Mouse (Mus musculus): ENCODE results near the gene Mxra7. TPM values are rescaled to one million over a fixed set of nuclear protein-coding genes. Genes with fewer than 3 reads are reported as not detected.
"Not testable (repeated sequence)": the region's sequence is repeated elsewhere in the genome, so short reads cannot be mapped to it uniquely, and the experiment has no call there.

Mxra7 gene
- not detected for polyA plus RNA-seq (2017; shearing (Covaris generic))

DNA sequence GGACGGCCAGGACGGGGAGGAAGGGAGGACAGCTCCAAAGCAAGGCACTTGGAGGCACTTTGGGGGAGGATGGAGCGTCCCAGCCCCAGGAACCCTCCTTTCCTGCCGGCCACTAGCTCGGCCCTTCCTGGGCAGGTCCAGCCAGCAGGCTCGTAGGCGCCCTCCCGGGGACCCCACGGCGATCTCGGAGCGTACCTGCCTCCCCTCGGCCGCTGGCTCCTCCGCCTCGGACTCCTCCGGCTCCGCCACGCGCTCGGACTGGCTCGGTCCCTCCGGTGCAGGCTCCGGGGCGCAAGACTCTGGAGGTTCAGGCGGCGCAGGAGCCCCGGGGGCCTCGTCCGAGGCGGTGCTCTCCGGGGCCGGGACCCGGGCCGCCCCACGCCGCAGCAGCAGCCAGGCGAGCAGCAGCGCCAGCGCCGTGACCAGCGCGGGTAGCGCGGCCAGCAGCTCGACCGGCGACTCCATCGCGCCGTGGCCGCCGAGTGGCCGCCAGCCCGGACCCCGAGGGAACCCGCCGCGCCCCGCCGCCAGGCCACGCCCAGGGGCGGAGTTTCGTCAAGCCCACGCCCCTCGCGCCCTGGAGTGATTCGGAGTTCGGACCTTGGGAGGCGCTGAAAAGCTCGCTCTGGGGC is at the start of gene Mxra7:
Mxra7 (minus strand) TSS at position 513 of the 632 bp plus-strand sequence.
- ATAC-seq, result no peak

DNA sequence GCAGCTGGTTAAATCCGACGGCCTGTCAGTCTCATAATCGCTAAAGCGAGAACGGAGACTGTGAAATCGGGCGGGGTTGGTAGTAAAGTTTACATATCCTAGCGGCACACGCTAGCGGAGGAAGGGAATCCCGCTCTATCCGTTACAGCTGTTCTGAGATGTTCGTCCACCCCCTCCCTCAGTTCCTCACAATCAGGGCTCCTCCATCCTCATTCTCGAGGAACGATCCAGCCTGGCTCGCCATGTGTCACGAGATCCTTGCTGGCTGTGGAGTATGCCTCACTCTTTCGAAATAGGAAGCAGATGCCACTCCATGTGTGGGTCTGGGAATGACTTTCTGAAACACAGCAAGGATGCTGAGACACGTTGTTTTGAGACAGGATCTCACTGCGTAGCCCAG is 46.1 kb upstream of the Mxra7 start:
- no peak for ATAC-seq

DNA sequence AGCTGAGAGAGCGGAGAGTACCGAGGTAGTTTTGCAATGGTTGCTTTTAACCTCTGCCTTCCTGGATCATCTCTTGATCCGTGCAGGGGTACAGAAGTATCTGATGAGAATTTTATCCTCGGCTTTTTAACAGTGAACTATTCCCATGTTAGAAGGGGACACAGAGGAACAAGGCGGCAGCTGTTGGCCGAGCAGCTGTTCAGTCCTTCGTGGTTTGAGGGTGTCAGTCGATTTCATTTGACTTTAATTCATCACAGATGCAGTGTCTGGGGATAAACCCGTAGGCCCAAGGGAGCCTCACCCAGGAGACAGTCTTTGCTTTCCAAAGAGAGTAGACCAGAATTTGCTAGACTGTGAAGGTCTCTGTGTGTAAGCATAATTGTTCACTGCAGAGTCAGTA is 43.7 kb upstream of the Mxra7 start:
- ATAC-seq, result no peak

DNA sequence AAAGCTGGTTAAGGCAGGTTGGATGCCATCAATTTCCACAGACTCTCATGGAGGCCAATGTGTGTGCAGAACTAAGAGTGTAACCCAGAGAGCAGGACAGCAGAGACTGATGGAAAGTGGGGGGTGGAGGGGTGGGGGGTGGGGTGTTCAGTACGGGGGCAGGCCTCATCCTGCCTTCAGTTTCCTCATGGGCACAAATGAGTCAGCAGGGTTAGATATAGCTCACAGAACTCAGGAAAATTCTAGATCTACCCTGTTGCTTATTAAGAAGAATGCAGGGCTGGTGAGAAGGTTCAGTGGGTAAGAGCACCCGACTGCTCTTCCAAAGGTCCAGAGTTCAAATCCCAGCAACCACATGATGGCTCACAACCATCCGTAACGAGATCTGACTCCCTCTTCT is 41.8 kb upstream of the Mxra7 start:
- ATAC-seq, result no peak

DNA sequence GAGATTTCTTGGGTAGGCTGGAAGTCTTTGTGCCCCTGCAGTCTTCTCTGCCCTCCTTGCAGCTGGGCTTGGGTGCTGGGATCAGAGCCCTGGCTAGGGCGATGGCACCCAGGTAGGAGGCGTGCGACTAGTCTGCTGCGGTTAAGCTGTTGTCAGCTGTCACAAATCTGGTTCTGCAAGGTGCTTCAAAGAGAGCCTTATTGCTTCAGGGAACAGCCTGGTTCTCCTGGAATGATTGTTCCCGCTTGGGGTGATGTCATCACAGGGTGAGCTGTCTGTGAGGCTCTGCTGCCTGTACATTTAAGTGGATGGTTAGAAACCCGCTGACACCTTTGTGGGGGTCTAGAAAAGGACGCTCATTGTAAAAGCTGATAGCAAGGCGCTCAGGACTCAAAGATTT is 41.4 kb upstream of the Mxra7 start:
- no peak for ATAC-seq

DNA sequence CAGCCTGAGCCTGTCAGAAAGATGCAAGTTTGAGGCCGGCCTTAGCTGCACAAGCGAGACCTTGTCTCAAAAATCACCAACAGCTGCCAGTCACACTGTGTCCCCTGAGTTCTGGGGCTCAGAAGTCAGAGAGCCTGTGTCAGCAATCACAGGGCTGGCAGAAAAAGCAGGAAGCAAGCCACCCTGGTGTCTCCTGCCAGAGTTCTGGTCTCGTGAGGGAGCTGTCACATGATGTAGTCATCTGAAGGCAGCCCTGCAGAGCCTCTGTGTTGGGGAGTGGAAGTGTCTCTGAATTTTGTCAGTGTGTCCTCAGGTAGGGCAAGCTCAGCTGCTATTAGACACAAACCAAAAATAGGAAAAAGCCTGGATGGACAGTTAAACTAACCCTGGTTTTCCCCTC is 40.3 kb upstream of the Mxra7 start:
- no peak for ATAC-seq

DNA sequence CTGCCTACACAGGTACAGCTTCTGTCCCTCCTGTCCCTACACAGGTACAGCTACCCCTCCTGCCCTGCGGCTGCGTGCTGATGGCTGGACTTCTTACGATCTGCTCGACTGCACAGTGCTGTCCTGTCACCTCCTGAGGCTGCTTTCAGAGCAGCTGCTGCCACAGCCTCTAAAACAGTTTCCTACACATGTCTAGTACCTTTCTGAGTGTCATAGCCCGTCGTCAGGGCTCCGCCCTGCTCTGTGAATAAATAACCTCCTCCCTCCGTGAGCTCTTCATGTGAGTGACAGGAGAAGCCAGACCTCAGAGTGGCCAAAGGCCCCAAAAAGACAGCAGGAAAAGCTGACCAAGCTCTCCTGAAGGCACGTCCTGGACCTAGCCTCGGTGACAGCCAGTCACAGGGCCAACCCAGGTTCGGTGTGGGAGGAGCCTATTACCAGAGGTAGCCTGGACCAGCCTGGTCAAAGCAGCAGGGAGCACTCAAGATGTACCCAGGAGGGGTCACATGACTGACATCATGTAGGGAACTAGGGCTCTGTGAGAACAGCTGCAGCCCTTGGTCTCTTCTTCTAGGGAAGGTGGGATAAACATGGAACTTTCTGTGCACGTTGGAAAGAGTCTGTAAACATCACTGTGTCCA is 38.2 kb upstream of the Mxra7 start:
- ATAC-seq, result no peak

DNA sequence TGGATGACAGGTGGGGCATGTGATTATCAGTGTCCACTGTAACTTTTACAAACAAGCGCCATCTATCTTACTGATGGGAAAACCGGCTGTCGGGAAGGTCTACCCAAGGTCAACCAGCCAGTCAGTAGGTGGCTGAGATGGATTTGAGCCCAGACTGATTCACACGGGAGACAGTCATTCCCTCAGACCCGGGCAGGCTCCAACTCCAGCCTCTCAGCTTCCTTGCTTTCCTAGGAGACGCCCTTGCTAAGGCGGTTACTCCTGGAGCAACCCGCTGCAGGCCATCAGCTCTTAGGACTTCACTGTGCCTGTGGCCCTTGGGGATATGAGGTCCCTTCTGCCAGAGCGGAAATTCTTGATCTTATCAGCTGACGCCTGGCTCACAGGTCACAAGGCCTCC is 36.6 kb upstream of the Mxra7 start:
- ATAC-seq, result no peak

DNA sequence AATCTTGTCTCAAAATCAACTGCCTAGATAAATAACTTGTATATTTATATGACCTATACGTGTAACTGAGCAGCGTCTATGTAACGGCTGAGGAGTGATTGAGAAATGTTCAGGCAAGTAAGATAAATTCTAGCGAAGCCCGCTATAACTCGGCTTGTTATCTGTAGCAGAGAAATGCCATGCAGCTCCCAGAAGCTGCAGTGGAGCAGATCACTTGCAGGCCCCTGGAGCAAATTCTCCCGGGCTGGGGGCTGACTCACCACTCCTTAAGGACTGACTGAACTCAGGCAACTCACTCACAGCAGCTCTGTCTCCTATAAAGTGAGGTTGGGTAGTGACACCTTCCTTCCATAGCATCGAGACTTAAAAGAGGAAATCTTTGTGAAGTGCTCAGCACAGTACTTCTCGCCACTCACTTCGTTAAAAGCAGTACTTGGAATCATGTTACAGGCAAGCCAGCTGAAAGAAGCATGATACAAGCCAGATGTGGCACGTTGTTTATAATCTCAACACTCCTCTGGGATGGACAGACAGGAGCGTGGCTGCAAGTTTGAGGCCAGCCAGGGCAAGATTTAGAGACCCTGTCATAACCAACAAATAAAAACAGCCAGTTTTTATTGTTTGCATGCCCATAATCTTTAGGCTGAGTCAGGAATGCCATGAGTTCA is 29.5 kb upstream of the Mxra7 start:
- no peak for ATAC-seq

DNA sequence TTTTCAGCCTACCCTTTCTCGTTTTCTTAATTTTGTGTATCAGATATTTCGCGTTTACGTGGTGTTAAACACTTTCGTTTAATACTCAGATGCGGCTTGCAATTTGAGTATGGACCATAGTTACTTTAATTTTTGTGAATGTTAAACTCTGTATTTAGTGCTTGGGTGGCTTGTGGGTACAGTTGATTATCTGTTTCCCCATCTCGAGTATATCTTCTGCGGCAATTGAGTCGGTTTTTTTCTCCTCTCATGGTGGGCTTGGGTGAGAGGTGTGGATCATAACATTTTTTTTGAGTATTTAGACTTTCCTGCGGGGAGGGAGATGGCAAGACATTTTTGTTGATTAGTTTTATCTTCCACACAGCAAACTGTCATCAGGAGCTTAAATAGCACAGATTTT is 26.4 kb upstream of the Mxra7 start:
- ATAC-seq, result no peak

DNA sequence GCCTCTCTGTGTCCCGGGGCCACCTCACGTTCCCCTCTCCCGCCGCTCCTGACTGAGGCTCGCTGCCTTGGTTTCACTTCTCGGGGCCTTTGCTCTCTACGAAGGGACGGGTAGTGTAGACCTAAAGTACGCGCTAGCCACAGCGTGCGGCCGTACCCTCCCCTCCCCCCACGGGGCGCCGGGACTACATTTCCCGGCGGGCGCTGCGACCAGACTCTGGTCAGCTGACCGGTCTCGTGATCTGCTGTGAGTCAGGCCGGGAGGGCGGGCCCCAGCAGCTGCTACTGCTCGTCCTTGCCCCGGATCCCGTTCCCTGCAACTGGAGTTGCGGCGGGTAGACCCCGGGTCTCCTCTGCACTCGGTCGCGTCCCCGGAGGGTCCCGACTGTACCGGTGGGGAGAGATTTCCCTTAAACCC is 25.7 kb upstream of the Mxra7 start:
- ATAC-seq, result peak; percentile 69

DNA sequence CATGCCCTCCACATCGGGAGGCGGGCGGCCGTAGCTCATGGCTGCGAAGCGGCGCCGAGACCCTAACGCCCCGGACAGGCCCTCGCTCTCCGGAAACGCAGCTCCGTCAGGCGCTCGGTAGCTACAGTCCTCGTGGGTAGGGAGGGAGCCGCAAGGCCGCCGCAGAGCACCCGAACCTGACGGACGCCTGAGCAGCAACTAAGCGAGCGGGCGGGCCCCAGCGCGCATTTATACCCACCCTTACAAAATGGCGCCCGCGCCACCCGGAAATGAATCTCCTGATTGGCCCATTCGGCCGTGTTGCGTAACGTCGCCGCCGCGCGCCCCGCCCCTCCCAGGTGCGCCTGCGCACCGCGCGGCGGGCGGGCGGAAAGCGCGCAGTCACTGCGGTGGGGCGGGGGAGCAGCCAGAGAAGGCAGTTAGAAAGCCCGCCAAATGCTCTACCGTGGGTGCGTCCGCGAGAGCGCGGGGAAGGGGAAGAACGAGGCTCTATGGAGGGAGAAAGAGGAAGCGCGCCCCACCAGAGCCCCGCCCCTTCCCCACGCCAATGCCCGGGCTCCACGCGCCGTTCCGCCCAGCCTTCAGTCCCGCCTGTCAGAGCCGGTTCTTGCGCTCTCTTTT is 25.2 kb upstream of the Mxra7 start, which contains the start of gene Srsf2:
Srsf2 (minus strand) TSS at position 204 of the 621 bp plus-strand sequence.
- peak; percentile 62 for ATAC-seq

DNA sequence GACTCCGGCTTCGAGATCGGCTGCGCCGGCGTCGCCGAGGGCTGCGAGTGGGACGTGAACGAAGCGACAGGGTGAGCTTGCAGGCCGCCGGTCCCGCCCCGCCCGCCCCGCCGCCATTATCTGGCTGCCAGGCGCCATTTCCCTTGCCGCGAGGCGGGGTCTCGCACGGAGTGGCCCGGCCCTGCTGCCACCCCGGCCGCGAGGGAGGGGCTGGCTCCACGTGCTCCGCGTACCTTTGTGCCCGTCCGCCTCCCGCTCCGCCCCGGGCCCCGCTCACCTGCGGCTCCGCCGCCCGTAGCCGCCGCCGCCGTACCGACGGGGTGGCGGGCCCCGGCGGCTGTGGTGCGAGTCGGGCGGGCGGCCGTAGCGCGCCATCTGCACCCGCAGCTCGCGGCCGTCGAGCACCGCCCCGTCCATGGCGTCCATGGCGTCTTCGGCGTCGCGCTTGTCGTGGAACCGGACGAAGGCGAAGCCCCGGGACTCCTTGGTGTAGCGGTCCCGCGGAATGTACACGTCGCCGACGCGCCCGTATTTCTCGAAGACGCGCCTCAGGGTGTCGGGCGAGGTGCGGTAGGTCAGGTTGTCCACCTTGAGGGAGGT is 24.5 kb upstream of the Mxra7 start, which contains the start of gene Mfsd11:
Mfsd11 (plus strand) TSS at position 150 of the 600 bp plus-strand sequence.
- peak; percentile 47 for ATAC-seq

DNA sequence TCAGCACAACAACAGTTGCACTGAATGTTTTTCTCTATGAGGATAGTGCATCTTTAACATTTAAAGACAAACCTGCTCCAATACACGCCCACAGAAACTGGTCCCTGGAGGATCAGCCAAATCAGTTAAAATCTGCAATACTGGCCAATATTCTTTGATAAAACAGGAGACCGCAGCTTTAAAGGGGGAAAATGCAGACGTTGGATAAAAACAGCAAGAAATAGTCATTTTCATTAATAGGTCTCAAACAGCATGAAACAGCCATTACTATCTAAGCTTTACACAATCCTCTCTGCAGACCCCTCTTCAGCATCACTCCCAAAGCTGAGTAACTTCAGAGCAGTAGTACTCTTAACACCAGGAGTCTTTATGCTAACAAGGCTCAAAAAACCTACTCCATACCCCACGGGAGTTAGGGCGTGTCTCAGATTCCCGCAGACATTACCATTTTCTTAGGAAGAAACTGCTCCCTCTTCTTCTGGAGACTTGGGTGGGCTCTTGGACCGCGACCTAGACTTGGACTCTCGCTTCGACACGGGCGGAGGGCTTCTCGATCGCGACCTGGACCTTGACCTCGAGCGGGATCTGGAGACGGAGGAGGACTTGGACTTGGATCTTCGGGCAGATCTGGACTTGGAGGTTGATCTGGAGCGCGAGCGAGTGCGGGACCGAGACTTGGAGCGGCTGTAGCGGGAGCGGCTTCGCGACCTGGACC is 23.9 kb upstream of the Mxra7 start:
- ATAC-seq, result no peak

DNA sequence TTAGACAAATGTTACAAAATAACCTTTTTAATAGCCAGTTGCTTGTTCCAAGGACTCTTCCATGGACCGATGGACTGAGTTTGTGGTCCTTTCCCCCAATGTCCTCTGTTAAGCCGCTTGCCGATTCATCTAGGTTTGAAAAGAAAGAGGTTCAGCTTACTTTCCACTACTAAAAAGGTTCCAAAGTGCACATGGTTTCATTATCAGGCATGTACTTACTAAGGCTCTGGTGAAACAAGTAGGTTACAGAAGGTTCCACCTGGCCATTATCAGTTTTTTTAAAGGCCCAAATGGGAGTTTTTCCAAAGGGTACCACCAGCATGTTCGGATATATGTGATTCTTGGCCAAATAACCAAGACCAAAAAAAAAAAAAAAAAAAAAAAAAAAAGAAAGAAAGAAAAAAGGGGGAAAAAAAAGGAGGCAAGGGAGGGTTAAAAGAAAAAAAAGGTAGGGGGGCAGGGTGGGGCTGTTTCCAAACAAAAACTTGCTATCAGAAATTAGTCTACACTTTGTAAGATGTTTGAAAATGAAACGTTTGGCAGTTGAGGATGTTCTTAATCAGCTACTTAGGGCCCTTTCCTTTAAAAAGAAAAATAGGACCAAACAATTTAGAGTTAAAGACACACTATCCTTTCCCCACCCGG is 23.1 kb upstream of the Mxra7 start:
- no peak for ATAC-seq

DNA sequence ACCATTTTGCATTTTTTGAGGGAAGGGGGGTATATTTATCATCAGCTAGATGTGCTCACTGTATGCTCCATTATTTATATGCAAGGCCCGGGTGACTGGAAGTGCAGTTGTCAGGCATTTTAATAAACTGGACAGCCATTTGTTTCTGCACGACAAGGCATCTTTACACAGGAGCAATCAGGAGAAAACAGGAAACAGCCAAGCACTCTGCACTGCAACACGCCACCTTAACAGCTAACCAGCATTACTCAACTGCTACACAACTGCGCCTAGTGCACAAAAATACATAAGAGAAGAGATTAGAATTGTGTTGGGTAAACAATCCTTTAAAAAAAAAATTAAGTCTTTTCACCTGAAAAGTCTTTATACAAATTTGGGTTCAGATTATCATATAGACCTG is 22.2 kb upstream of the Mxra7 start:
- ATAC-seq, result no peak

DNA sequence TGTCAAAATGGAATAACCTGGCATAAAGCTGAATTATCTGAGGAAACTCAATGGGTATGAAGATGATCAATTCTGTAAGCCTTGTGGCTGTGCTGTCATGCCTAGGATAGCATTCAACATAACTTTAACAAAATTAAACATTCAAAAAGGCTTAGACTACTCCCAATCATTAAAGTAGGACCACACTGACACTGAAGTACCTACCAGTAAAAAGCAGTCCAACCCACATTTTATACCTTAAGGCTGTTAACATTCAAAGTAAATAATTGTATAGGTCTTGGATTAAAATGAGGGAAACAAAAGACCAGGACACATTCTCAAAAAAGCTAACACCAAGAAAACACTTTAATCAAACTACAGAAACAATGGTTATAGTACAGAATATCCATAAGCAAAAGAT is 21.7 kb upstream of the Mxra7 start:
- no peak for ATAC-seq

DNA sequence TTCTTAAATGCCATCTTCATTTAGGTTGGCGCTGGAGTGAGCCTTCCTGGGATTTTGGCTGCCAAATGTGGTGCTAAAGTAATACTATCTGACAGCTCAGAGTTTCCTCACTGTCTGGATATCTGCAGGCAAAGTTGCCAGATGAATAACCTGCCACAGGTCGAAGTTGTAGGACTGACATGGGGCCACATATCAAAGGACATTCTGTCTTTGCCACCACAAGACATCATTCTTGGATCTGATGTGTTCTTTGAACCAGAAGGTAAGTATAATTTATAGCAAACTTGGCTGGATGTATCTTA is 21.0 kb upstream of the Mxra7 start:
- not testable (repeated sequence) for ATAC-seq

DNA sequence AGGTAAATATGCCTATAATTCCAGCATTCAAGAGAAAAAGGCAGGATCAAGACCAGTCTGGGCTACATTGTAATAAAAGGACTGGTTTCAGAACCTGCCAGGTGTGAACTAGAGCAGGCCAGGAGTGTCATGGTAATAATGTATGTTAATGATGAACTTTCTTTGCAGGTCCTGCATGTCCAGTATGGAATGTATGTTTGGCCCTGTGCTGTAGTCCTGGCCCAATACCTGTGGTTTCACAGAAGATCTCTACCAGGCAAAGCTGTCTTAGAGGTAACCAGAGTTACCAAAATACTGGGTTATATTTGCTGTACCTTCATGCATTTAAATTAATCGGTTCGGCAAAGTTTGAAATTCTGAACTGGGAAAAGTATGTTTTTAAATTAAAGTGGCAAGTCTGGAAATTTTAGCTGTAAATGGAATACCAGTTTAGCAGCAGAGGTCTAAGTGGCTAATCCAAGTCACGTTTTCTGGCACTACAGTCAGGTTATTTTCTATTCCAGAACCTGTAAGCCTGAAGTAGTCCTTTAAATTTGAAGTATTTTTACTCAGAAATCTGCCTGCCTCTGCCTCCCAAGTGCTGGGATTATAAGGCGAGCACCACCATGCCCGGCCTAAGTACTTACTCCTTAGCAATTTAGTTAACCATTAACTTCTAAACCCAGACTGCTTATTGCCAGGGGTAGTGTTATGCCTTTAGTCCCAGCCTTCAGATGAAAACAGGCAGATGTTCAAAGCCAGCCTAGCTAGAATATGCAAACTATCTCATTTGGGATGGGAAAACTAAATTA is 20.4 kb upstream of the Mxra7 start:
- ATAC-seq, result no peak

DNA sequence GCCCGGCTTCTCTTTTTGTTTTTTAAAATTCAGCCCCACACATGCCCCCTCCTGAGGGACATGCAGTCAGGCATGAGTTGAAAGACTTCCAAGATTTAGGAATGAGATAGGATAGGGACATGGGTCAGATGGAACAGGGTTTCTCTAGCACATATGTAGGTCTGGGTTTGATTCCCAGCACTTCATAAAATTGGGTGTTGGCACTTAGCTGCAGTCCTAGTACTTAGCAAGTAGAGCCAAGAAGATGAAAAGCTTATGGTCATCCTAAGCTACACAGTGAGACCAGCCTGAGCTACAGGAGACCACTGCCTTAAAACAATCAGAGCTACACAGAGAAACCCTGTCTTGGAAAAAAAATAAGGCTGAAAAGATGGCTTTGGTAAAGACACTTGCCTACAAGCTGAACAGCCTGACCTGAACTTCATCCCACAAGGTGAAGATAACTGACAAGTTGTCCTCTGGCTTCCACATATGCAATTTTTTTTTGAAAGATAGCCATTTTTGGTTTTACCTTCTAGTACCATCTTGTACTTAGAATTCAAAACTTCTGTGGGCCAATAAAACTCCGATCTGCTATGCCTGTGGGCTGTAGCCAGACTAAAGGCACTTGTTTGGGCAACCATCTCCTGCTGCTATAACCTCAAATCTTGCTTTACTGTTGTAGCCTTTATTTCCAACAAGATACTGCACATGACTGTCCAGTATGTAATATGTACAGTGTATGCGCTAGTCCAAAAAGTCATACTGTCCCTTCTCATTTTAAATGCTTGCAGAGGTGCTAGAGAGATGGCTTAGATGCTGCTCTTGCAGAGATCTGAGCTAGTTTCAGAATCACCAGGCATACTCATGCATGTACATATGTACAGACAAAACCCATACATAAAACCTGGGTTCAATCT is 19.6 kb upstream of the Mxra7 start:
- ATAC-seq, result no peak

All from activated CD4-positive, CD25-positive, alpha-beta regulatory T cell, adult 4 months (primary cell).